Mouse (Mus musculus): ENCODE data around the gene Cdh13.

Cdh13 gene

DNA sequence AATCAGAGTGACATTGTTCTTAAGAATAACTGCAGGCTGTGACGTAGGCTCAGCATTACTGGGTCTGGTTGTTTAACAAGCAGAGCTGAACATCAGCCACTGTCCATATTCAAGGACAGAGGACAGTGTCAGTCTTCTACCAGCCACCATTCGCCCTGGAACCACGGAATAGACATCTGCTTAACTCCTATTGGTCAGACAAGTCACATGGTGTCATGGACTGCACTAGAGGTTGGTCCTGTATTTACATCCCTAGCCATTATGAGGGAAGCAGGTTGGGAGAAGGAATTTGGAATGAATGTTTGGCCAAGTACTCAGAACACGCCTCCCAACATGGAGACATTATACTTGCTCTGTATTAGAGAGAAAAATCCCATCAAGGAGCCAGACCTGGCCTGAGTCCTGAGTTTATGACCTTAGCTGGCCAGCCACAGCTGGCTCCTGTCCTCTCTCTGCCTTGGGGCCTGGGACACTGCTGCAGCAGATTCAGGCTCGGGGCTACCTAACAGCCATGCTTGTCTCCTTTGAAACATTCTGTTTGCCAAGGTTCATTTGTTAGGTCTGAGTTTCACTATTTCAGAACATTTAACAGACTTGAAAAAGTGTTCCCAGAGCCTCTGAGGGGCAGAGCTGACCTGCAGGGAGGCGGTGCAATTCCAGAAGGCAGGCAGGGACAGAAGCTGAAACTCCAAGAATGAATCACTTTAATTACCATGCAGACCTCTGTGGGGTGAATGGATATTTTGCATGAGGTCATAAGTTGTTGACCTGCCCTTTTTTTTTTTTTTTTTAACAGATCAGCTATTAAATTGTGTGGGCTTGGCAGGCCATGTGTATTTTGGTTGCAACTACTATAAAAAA lies 282.6 kb downstream of the Cdh13 start:
- no peak for DNase-seq (ENCODE audit: low spot score in 2 of 2)

DNA sequence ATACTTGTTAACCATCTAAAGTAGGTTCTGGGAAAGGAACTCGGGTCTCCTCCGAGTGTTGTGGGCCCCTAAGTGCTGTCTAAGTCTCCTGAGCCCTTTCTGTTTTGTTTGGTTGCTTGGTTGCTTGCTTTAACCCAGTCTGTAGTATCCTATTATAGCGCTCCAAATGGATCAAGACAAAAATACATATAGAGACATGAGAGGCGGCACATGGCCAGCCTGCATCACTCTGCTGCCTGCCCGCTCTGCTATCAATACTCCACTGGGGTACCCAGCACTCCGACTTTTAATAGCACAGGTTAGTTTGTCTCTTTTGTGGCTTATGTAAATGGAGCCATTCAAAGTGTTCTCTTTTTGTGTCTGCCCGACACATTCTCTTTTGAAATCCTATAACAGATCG lies 285.8 kb downstream of the Cdh13 start:
- DNase-seq (ENCODE audit: low spot score in 2 of 2), result no peak

DNA sequence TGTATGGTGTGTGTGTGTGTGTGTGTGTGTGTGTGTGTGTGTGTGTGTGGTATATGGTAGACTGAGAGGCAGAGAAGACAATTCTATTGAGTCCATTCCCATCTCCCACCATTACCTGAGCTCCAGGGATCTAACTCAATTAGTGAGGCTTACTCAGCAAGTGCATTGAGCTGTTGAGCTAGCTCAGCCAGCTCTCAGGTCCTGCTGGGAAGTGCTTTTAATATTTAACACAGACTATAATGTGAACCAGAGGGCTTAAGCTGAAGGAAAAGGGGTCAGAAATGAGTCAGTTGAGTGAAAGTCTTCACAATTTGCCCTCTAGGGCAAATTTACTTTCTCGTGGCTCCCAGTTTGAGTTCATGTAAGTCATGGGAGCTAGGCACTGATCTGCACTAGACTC lies 297.7 kb downstream of the Cdh13 start:
- no peak for DNase-seq (ENCODE audit: low spot score in 2 of 2)

DNA sequence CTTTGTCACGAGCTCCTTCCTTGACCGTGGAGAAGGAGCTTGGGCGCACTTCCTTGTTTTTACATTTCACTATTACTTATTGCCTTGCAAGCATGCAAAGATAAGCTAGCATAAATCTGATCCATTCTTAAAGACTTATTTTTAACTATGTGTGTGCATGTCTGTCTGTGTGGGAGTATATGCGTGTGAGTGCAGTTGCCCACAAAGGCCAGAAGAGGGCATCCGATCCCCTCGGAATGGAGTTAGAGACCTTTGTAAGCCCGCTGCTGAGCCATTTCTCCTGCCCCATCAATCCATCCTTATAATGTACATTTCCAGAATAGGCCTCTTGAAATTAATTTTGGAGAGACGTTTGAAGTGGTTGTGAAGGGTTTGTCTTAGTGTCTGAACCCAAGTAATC lies 298.7 kb downstream of the Cdh13 start:
- DNase-seq (ENCODE audit: low spot score in 2 of 2), result no peak

DNA sequence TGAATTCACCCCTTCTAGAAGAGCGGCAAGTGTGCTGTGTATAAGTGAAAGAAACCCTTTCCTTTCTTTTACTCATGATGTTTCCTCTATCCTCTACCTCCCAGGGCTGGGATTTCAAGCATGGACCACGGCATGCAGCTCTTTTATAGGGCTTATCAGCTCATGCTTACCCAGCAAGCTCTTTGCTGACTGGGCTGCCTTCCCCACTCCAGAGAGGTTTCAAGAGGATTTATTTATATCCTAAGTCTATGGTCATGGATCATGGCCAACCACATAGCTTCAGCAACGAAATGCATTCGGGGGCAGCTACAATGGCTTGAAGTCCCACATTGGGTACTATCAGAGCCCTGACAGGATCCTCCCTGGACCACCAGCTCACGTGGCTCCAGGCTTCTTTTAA lies 304.4 kb downstream of the Cdh13 start:
- DNase-seq (ENCODE audit: low spot score in 2 of 2), result no peak

DNA sequence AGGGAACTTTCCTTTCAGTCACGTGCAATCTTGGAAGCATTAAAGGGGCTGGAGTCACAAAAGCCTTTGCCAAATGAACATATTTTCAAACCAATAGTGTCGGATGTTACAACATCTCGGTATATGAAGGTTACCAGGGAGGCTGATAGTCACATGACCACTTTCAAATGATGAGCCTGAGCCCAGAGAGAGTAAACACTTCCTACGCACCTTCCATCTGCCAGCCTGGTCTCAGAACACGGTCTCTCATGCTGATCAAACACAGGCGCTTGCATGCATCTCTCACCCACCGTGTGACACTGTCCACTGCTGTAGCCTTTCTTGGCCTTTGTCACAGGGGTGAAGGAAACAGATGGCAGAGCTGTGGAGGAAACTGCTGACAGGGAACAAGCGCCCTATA lies 313.3 kb downstream of the Cdh13 start:
- DNase-seq (ENCODE audit: low spot score in 2 of 2), result no peak

DNA sequence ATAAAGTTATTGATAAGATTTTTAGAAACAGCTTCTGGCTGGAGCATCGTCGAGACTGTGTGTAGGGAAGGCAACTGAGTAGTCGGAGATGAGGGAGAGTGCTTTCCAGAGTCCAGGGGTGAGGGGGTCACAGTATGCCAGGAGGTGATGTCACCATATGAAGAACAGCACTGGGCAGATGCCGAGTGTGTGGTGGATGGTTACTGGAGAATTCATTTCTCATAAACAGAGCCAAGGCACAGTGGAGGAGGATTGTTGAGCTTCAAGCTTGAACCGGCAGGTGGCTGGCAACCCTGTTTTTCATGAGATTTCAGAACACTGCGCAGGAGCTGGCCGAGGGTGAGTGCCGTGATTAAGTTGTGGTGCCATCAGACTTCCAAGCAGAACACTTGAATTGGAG lies 317.8 kb downstream of the Cdh13 start:
- DNase-seq (ENCODE audit: low spot score in 2 of 2), result no peak

DNA sequence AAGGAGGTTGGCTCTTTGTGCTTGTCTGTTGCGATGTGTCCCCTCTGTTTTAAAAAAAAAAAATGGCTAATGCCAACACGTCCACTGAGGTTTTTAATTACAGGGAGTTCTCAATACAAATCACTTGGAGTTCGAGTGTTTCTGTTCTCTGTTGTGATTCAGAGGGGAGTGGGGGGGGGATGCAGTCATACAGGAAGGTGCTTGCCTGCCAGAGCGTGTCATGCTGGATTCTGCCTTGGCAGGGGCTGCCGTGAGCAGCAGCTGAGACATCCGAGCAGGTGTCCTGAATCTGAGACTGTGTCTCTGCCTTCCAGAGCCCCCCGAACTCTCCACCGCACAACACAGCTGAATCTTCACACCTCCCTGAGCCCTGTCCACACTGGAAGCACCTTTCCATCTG lies 318.5 kb downstream of the Cdh13 start:
- no peak for DNase-seq (ENCODE audit: low spot score in 2 of 2)

DNA sequence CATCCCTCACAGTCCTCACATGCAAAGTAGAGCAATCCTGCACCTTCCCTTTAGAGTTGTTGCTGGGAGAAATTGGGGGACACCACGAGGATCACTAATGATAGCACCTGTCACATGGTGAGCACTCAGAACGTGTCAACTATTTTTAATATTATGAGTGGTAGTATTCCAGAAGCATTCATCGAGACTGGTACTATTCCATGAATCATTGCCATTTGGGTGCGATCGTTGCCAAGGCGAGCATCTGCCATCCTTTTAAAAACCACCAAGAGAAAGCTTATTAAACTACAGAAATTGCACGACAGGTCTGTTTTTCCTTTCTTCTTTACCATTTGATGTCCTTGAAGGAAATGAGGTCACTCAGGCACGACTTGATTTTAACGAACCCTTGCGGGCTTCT lies 328.0 kb downstream of the Cdh13 start:
- DNase-seq (ENCODE audit: low spot score in 2 of 2), result no peak

DNA sequence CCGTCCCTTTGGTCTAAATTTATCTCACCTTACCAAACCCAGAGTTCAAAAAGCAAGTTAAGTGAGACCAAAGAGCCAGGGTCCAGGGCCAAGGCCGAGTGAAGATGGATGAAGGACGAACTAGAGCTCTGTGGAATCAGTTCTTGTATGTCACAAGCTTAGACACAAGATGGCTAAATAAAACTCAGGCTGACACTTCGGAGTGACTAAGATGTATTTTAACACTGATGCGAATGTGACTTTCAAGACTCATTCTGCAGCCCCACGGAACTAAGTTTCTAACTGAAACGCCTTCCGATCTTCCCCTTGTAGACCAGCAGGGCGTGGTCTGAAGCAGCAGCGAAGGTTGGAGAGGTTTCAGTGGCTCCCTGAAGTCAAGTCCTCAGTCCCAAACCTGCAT lies 334.7 kb downstream of the Cdh13 start:
- DNase-seq (ENCODE audit: low spot score in 2 of 2), result no peak

DNA sequence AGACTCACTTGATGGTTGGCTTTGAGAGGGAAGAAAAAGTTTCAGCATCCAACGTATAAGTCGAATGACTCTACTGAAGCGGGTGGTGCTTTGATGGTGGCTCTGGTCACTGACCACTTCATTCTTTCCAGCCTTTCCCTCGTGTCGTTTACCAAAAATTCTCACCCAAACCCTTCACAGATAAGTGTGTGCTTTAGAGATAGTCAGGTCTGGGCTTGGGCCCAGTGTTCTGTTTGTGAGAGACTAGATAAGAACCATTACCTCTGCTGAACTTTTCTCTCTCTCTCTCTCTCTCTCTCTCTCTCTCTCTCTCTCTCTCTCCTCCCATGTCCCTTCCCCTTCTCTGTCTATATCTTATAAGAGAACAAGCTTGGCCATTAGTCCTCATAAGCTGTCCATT lies 342.9 kb downstream of the Cdh13 start:
- DNase-seq (ENCODE audit: low spot score in 2 of 2), result no peak

DNA sequence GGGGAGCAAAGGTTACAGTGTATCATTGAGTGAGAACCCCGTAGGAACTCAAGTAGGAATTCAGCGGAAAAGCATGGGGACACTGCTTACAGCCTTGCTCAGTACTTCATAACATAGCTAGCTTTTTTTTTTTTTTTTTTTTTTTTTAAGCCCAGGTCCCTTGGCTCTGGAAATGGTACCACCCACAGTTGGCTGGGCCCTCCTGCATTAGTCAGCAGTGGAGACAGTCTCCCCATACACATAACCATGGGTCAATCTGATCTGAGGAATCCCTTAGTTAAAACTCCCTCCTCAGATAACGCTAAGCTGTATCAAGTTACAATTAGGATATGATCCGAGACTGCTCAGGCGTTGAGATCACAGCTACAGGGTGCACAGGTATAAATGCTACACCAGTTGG lies 344.2 kb downstream of the Cdh13 start:
- DNase-seq (ENCODE audit: low spot score in 2 of 2), result no peak

DNA sequence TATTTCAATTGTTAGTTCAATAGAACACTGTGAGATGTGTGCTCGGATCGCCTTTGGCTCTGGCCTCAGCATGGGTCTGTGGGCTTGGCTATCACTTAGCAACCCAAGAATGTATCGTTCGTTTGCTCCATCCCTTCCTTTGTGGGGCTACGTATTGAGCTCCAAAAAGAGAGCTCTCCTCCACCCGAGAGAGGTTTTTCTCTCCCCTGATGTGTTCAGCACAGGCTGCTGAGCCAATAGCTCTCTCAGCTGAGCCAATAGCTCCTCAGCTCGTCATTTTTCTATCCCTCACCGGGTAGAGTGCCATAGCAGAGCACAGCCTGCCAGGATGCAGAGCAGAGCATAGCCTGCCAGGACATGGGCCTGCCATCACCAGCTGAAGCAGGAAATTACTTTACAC lies 345.2 kb downstream of the Cdh13 start:
- DNase-seq (ENCODE audit: low spot score in 2 of 2), result no peak

DNA sequence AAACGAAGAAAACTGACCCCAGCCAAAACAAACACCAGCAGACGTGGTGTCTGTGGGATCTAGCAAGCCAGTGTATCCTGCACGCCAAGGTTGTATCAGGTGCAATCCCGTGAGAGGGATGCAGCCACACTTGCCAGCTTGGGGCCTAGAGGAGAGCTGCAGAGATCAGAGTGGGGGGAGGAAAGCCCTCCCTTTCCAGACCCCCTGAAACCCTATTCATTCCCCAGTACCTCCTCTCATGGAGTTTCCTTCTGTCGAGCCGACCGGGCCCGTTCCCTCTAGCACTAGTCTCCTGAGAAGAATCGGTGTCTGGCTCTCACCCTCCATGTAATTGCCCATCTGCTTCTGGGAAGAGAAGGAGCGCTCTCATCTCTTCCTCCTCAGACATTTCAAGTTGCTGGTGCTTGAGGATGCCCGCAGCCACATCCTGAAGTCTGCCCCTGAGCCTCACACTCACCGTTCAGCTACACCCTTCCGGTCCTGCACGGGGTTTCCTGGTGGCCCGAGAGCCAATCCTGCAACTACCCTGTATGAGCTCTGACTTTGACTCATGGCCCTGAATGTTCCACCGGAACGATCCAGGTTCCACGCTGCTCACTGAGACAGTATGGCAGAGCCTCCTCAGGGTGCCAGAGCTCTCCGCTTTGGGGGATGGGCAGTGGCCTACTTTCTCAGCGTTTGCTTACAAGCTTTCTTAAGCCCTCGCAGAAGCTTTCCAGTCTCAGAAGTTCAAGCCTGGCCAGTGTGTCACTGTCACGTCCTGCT lies 351.9 kb downstream of the Cdh13 start:
- no peak for DNase-seq (ENCODE audit: low spot score in 2 of 2)

DNA sequence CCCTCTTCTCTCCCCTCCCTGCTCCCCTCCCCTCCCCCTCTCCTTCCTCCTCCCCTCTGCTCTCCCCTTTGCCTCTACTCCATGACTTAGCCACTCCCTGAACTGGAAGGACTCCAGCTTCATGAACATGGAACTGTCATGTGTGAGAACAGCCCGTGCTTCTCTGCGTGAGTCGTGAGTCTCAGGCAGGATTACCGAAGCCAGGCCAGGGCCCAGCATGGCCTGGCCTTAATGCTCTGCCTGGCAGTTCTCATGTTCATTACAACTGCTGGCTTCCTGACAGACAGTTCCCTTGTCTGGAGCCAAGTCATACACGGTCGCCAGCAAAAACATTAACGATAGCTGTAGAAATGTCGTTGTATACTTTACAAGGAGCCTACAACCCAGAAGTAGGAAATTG lies 356.1 kb downstream of the Cdh13 start:
- DNase-seq (ENCODE audit: low spot score in 2 of 2), result no peak

DNA sequence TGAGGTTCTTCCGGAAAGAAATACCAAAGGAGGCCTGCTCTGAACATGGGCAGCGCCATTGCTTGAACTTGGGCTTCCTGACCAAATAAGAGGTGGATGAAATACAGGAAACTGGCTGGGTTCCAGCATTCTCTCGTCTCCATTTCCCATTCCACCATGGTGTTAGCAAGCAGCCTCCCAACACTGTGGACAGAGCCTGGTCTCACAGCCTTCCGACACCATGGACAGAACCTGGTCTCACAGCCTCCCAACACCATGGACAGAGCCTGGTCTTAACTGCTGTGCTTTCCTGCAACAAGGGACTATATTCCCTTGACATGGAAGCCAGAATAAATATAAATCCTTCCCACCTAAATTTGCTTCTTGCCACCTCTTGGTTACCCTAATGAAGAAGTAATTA lies 358.3 kb downstream of the Cdh13 start:
- DNase-seq (ENCODE audit: low spot score in 2 of 2), result no peak

DNA sequence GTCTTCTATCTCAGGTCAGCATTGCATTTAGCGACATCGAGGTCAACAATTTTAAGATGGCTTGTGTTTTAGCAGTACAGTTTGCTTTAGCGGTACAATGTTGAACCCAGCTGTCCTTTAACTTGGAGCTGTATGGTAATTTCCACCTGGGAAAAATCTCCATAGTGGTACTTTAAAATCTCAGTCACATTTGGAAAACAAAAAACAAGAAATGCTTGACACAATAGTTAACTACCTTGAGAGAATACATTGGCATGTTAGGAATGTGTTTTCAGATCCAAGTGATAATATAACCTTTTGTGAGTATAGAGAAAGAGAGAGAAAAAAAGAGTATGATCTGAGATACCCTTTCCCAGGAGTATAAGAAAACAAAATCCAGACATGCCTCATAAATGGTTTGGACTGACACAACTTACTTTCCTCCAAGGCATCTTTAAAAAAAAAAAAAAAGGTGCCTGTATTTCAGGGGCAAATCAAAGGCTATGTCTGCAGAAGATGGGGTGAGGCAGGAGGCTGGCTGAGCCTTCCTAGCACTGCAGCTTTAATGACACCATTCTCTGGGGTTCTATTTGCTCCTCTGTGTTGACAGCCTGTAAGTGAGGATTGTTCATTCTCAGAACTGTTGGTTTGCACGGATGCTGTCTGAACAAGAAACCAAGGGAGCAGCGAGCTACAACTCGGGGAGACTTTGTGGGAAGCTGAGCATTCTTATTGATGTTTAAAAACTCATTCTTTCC lies 365.4 kb downstream of the Cdh13 start:
- DNase-seq (ENCODE audit: low spot score in 2 of 2), result no peak

DNA sequence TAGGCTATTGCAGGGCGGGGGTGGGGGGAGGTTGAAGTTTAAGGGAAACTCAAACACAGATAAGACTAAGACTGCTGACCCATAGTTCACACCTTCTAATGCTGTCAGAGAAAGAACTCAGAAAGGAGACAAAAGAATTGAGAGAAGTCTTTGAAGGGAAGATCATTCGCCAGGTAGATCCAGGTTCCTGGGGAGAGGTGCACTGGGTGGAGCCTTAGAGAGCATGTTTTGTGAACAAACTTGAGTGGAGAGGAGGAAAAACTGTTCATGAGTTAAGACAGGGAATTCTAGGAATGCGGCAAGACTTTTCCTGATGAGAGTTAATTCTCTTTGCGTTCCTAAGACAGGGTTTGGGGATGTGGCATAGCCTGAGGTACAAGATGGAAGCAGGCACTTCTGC lies 366.4 kb downstream of the Cdh13 start:
- DNase-seq (ENCODE audit: low spot score in 2 of 2), result no peak

DNA sequence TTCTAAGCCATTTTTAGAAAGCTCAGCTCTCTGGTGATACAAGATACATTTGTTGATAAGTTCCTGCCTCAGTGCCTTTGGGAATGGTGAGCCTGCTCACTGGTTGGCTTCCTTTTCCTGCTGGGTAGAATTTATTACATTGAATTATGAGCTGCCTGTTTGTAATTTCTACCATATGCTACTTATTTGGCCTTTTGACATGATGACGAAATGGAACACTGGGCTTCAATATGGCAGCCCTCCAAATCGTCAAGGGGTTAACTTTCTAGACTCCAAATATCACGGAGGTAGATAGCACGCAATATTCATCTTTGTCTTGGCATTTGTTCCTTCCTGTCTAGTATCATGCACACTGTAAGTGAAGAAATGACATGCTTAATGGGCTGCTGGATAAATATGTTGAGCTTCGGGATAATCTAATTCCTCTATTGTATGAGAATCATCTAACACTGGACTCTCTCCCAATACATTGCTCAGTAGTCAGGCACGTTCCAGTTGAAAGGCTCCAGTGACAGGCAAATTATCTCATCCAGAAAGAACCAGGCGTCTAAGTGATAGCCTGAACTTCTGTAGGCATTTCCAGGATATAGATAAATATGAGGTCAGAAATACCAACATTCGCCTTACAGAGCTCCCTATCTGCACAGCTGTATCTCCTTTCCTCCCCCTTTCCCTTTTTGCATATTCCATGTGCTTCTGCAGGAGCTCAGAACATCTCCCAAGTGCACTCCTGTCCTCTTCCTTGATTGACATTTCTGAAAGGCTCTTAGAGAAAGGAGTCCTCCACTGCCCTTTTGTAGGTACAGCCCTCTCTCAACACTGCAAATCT lies 378.7 kb downstream of the Cdh13 start:
- no peak for DNase-seq (ENCODE audit: low spot score in 2 of 2)

DNA sequence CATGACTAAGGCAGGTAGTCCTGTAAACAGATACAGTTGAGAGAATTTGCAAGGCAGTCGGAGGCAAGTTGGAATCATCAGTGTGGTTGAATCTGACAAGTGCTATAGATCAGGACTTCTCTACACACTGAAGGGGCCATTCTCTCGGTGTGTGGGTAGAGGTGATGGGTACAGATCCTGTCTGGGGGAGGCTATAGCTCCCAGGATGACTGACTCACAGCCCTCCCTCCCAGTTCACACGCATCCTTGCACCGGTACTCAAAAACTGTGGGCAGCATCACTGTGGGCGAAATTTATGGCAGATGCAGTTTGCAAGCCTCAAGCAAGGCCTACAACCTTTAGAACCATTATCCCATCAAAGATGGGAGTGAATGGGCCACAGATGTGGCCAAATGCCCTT lies 381.5 kb downstream of the Cdh13 start:
- DNase-seq (ENCODE audit: low spot score in 2 of 2), result no peak

DNA sequence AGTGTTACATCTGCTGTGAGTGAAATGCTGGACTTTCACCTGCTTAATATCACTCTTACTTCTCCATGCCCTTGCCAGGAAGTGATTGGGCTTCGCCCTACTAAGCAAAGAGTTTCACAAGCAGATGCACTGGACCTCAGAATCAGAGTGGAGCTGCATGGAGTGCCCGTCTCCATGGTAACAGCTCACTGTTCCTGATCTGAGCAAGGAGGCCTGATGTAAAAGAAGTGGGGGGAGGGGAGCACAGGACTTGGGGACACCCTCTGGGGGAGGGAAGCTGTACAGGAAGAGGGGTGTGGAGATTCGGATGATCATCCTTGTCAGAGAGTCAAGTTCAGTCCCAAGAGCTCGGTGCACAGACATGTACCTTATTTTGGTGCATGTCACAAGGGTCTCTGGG lies 384.2 kb downstream of the Cdh13 start:
- DNase-seq (ENCODE audit: low spot score in 2 of 2), result no peak

DNA sequence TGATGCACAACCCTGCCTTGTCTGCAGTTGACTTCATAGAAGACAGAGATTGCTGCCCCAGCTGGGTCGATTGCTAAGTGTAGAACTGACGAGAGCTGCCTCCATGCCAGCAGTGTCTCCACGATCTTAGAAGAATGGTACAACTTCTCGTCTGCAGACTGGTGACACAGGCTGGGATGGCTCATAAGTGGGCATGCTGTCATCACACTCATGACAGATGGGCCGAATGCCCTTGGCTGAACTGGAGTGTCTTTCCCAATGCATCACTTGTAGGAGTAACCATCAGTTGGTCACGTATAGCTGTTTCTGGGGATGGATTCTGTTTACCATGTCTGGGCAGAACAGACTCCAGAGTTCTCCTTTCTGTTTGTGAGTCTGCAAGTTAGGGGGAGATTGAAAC lies 392.7 kb downstream of the Cdh13 start:
- no peak for DNase-seq (ENCODE audit: low spot score in 2 of 2)

Data from spleen, postnatal 10 days (tissue).